Mouse (Mus musculus): Measurements from ENCODE around the gene Rhbdf1.

GRCm38 (mm10) chr11:32225222-32226104 is 3.4 kb upstream of the Rhbdf1 start:
- TF ChIP-seq CTCF (IDR thresholded peaks at IDR 0.05; ENCODE audit: insufficient read depth, low read length) (no peak), POLR2A (IDR thresholded peaks at IDR 0.05; ENCODE audit: borderline replicate concordance, extremely low read depth, low read depth, low read length) (no peak)
